Mouse (Mus musculus): ENCODE results near the gene Orm3. TPM values are rescaled to one million over a fixed set of nuclear protein-coding genes. Genes with fewer than 3 reads are reported as not detected.

Gene Orm3
- not detected in 2 replicates for total RNA-seq (2017)

DNA sequence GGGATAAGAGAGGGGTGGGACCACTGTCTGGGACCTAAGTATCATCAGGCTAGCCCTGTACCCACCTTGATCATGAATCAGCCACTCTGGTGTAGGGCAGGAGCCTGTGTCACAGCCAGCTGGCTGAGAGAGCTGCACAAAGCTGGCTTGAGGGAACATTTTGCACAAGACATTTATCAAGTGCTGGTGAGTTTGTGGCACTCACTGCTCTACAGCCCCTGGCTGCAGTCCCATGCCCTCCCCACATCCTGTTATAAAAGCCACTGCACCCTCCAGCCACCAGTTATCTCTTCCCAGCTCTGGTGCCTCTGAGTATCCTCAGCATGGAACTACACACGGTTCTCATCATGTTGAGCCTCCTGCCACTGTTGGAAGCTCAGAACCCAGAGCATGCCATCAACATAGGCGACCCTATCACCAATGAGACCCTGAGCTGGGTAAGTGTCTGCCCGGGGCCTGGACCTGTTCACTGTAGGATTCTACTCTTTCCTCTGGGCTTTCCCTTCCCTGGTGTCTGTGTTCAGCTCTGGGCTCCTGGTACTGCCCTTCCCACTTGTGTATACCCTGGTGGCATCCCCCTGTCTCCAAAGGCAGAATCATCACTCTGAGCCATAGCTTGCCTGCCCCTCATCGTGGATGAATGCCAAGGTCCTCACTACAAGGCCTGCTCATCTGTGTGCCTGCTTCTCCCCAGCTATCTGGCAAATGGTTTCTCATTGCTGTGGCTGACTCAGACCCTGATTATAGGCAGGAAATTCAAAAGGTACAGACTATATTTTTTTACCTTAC, at the start of gene Orm3:
Orm3 (plus strand) TSS at position 286 of the 789 bp plus-strand sequence.
- ATAC-seq (replicated peaks; ENCODE audit: low read depth, poor library complexity, severe bottlenecking): peak; percentile 80

DNA sequence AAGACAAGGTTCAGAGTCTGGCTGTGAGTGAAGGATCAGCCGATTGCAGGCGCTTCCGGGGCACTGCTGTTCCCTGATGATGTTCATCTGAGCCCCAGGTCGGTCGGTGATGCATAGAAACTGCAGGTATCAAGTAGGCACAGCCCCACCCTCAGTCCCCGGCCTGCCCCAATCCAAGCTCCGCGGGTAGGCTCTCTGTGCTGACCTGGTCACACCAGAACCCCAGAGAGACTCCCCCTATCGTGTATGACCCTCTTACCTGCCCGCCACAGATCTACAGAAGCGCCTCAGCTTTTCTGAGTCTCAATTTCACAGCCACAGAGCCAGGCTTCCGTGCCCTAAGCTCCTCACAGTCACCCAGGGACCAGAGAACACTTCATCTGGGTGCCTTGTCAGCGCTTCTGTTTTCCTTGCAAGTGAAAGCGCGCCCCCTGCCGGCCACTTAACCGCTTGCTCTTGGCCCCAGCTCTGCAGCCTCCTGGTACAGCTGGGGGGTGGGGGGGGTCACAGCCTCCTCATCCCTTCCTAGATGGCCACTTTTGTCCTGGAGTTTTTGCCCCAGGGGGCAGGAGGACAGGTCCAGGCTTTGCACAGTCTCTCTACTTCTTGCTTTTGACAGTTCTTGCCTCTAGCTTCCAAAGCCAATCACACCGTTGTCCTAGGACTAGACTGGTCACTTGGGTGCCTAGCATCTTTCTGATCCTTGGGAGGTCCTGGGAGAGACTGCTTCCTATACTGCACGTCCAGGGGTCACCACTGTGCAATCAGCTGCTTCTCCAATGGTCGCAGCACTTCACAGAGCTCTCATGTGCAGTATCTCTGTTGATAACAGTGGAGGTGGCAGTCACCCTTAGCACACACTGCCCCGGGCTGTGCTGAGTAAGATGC, 48.5 kb upstream of the Orm3 start:
- peak; percentile 79 for ATAC-seq (replicated peaks; ENCODE audit: low read depth, poor library complexity, severe bottlenecking)

GRCm38 (mm10) chr4:63308316-63308715, 47.6 kb upstream of the Orm3 start:
- ATAC-seq (replicated peaks; ENCODE audit: low read depth, poor library complexity, severe bottlenecking): no peak

- ATAC-seq (replicated peaks; ENCODE audit: low read depth, poor library complexity, severe bottlenecking): no peak
Observed at GRCm38 (mm10) chr4:63310247-63310855, 45.6 kb upstream of the Orm3 start.

DNA sequence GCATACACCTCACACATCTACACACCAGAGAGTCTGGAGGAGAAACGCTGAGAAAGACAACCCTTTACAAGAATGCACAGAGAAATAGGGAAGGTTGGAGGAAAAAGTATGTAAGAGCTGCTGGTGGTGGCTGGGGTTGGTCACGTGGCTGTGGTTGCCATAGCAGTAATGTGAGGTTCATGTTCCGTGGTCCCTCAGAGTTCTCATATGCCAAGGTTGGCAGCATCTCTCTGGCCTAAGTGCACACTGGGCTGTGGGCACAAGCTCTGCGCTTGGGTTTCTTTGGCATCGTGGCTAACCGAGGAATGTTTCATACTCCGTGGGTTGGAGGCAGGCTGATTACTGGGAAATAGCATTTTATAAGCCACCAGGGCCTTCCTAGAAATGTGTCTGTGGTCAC, 44.5 kb upstream of the Orm3 start:
- ATAC-seq (replicated peaks; ENCODE audit: low read depth, poor library complexity, severe bottlenecking): no peak

- ATAC-seq (replicated peaks; ENCODE audit: low read depth, poor library complexity, severe bottlenecking): no peak
Observed at GRCm38 (mm10) chr4:63314063-63314462, 41.9 kb upstream of the Orm3 start.

- ATAC-seq (replicated peaks; ENCODE audit: low read depth, poor library complexity, severe bottlenecking): no peak
Observed at GRCm38 (mm10) chr4:63316076-63316746, 39.8 kb upstream of the Orm3 start.

DNA sequence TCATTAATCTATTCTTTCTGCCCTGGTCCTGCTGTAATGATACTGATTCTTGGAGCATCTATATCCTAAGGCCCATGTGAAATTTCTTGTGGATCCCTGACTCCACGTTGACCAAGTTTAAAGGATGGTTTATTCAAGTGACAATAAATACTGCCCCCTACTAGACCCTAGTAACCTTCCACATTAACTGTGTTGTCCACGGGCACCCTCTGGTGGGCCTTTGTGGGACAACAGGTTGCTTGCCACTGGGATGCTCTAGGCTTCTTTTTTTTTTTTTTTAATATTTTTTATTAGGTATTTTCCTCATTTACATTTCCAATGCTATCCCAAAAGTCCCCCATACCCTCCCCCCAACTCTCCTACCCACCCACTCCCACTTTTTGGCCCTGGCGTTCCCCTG, 36.4 kb upstream of the Orm3 start:
- peak; percentile 82 for ATAC-seq (replicated peaks; ENCODE audit: low read depth, poor library complexity, severe bottlenecking)

- no peak for ATAC-seq (replicated peaks; ENCODE audit: low read depth, poor library complexity, severe bottlenecking)
Observed at GRCm38 (mm10) chr4:63323275-63323815, 32.6 kb upstream of the Orm3 start.

- ATAC-seq (replicated peaks; ENCODE audit: low read depth, poor library complexity, severe bottlenecking): no peak
Observed at GRCm38 (mm10) chr4:63333403-63333802, 22.6 kb upstream of the Orm3 start.

DNA sequence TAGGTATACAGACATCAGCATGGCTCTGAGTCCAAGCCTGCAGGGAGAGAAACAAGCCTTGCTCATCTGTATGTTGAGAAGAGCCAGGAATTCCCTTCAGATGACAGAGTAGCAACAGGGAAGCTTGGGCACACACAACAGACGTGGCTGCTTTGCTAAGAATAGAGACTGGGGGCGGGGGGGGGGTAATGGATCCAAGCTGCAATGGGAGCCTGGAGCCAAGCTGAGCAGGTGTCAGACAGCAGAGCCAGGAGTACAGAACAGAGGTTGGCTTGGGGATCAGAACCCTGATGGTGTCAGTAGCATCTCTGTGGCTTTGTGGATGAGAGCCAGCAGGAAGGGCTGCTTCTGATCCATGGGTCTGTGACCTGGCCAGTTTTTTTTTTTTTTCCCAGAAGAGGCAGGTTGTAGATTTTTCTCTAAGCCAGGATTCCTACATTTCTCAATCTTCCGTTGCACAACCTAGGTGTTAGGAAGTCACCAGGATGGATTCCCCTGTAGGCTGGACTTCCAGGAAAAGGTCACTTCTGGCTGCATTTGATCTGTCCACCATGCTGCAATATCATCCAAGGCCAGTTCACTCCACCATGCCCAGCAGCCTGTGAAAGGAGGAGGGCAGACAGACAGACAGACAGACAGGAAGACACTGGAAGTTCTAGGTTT, 17.4 kb upstream of the Orm3 start:
- no peak for ATAC-seq (replicated peaks; ENCODE audit: low read depth, poor library complexity, severe bottlenecking)

- no peak for ATAC-seq (replicated peaks; ENCODE audit: low read depth, poor library complexity, severe bottlenecking)
Observed at GRCm38 (mm10) chr4:63342491-63342890, 13.5 kb upstream of the Orm3 start.

DNA sequence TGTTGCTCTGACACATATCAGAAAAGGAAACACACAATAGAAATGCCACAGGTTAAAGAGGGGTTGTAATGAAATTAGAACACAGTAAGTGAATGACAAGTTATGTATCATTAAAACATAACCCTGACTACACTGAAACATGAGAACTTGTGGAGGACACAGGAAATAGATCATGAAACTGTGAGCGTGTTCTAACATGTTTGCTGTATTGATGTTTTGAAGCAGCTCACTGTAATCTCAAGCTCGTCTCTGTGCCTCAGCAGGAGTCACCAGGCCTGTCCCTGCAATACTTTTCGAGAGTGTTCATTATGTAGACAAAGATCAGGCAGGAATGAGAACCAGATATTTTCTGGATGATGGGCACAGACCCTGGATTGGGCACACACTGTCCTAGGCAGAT, 12.4 kb upstream of the Orm3 start:
- ATAC-seq (replicated peaks; ENCODE audit: low read depth, poor library complexity, severe bottlenecking): no peak

GRCm38 (mm10) chr4:63344295-63344694, 11.7 kb upstream of the Orm3 start, which contains the start of gene Orm1:
Gene Orm1 (plus strand): TSS chr4:63344560.
- 0 out of 2 replicates have a peak, but pooled peaks have one; percentile 6 for ATAC-seq (replicated peaks; ENCODE audit: low read depth, poor library complexity, severe bottlenecking)

- ATAC-seq (replicated peaks; ENCODE audit: low read depth, poor library complexity, severe bottlenecking): no peak
Observed at GRCm38 (mm10) chr4:63345261-63345660, 10.7 kb upstream of the Orm3 start.

- ATAC-seq (replicated peaks; ENCODE audit: low read depth, poor library complexity, severe bottlenecking): no peak
Observed at GRCm38 (mm10) chr4:63346659-63347058, 9.3 kb upstream of the Orm3 start.

GRCm38 (mm10) chr4:63348524-63348923, 7.4 kb upstream of the Orm3 start:
- no peak for ATAC-seq (replicated peaks; ENCODE audit: low read depth, poor library complexity, severe bottlenecking)

- peak; percentile 39 for ATAC-seq (replicated peaks; ENCODE audit: low read depth, poor library complexity, severe bottlenecking)
Observed at GRCm38 (mm10) chr4:63356981-63357570, 1.1 kb downstream of the Orm3 start.

DNA sequence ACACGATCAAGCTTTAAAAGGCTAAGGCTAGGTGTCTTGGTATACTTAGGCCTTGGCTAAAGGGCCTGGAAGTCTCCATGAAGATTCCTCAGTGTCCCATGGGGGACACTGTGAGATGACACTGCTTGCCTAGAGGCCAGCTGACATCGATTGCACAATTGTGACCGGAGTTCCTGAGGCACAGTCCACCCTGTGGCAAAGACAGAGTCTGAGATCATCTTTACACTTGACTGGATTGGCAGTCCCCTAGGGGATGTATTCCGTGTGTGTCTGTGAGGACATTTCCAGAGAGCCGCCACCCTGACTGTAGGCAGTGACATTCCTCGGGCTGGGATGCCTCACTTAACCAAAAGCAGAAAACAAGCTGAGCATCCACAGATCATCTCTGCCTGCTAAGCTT, 3.9 kb downstream of the Orm3 start:
- no peak for ATAC-seq (replicated peaks; ENCODE audit: low read depth, poor library complexity, severe bottlenecking)
